Mouse (Mus musculus) CH12.LX (cell line): Measurements from ENCODE around the gene Lrrn3. TPM values are rescaled to one million over a fixed set of nuclear protein-coding genes. Genes with fewer than 3 reads are reported as not detected.

Source experiments
- DNase-seq: peaks from one replicate; pipeline ENCODE4 v3.0.0-alpha.2; 2013; ENCODE audit errors: extremely low read depth
- H3K27ac ChIP-seq: 2 replicates; pipeline ENCODE4 v1.5.1; 2012; ENCODE audit warnings: low read depth, mild to moderate bottlenecking, control low read depth, moderate library complexity; ENCODE audit not compliant: insufficient read depth
- H3K27me3 ChIP-seq: replicated peaks from 2 replicates; pipeline ENCODE3; 2012; ENCODE audit warnings: inconsistent platforms
- H3K36me3 ChIP-seq, 2 experiments: replicated peaks in 1 of 2; 2 replicates each; pipeline versions ENCODE3 to v1.6.1; 2012; ENCODE audit warnings: inconsistent platforms in 1 of 2, low read length in 1 of 2, mild to moderate bottlenecking in 1 of 2, mixed read lengths in 1 of 2, moderate library complexity in 1 of 2; ENCODE audit not compliant: control insufficient read depth in 1 of 2, insufficient read depth in 1 of 2
- H3K4me1 ChIP-seq, 2 experiments: 2 replicates each; pipeline ENCODE4 v1.6.1; 2012; ENCODE audit warnings: inconsistent platforms in 1 of 2, moderate library complexity in 1 of 2; ENCODE audit not compliant: insufficient read depth in 2 of 2, control insufficient read depth in 1 of 2
- H3K4me2 ChIP-seq: 2 replicates; pipeline ENCODE4 v1.6.1; 2012; ENCODE audit warnings: low read depth, mild to moderate bottlenecking, control low read depth; ENCODE audit not compliant: poor library complexity, insufficient read depth, severe bottlenecking
- H3K4me3 ChIP-seq, 3 experiments: fragments of 150-350 bp in 1 of 3; sonication (generic) in 1 of 3; replicated peaks in 1 of 3; 2 replicates each; pipeline versions ENCODE3 to v1.5.1; 2011 to 2012; ENCODE audit warnings: low read depth in 2 of 3, low read length in 2 of 3, mild to moderate bottlenecking in 2 of 3, moderate library complexity in 2 of 3, control low read depth in 1 of 3, improper control_type of control experiment in 1 of 3, inconsistent platforms in 1 of 3, mixed read lengths in 1 of 3; ENCODE audit not compliant: poor library complexity in 1 of 3
- H3K79me2 ChIP-seq: replicated peaks from 2 replicates; pipeline ENCODE4 v1.6.1; 2012; ENCODE audit warnings: mild to moderate bottlenecking, moderate library complexity; ENCODE audit not compliant: control insufficient read depth, poor library complexity, insufficient read depth, severe bottlenecking; ENCODE audit errors: extremely low read depth
- H3K9ac ChIP-seq: 2 replicates; pipeline ENCODE4 v1.6.1; 2012; ENCODE audit warnings: low read depth, mild to moderate bottlenecking, control low read depth, moderate library complexity; ENCODE audit not compliant: insufficient read depth
- H3K9me3 ChIP-seq: replicated peaks from 2 replicates; pipeline ENCODE3; 2012; ENCODE audit warnings: low read length, inconsistent platforms, mixed read lengths
- BHLHE40 ChIP-seq: IDR thresholded peaks from 2 replicates; pipeline ENCODE4 v1.6.1; 2011; ENCODE audit warnings: mild to moderate bottlenecking, low read depth, low read length, improper control_type of control experiment
- CHD1 ChIP-seq: IDR thresholded peaks from 2 replicates; pipeline ENCODE4 v1.6.1; 2012; ENCODE audit warnings: low read depth, low read length, improper control_type of control experiment, inconsistent platforms
- CHD2 ChIP-seq: IDR thresholded peaks from 2 replicates; pipeline ENCODE4 v1.6.1; 2011; ENCODE audit warnings: low read length, improper control_type of control experiment
- E2F4 ChIP-seq: IDR thresholded peaks from 2 replicates; pipeline ENCODE4 v1.6.1; 2011; ENCODE audit warnings: low read depth, low read length, improper control_type of control experiment; ENCODE audit not compliant: insufficient replicate concordance
- ELF1 ChIP-seq: IDR thresholded peaks from 2 replicates; pipeline ENCODE4 v1.6.1; 2014; ENCODE audit warnings: low read depth, mild to moderate bottlenecking, inconsistent platforms, low read length, improper control_type of control experiment
- IRF4 ChIP-seq: IDR thresholded peaks from 2 replicates; pipeline ENCODE4 v1.6.1; 2014; ENCODE audit warnings: low read depth, mild to moderate bottlenecking, inconsistent platforms, low read length, improper control_type of control experiment
- JUN ChIP-seq: IDR thresholded peaks from 2 replicates; pipeline ENCODE4 v1.6.1; 2011; ENCODE audit warnings: low read depth, mild to moderate bottlenecking, low read length, improper control_type of control experiment, moderate library complexity; ENCODE audit not compliant: insufficient read depth
- JUND ChIP-seq: conservative IDR thresholded peaks from 2 replicates; pipeline ENCODE4 v1.6.1; 2011; ENCODE audit warnings: low read depth, low read length, improper control_type of control experiment
- KAT2A ChIP-seq: IDR thresholded peaks from 2 replicates; pipeline ENCODE4 v1.6.1; 2012; ENCODE audit warnings: low read length, improper control_type of control experiment, inconsistent platforms; ENCODE audit not compliant: insufficient replicate concordance
- MAX ChIP-seq: IDR thresholded peaks from 2 replicates; pipeline ENCODE4 v1.6.1; 2011; ENCODE audit warnings: low read length, improper control_type of control experiment
- MXI1 ChIP-seq: IDR thresholded peaks from 2 replicates; pipeline ENCODE4 v1.6.1; 2011; ENCODE audit warnings: mild to moderate bottlenecking, low read depth, low read length, improper control_type of control experiment
- NRF1 ChIP-seq: IDR thresholded peaks from 2 replicates; pipeline ENCODE4 v1.6.1; 2014; ENCODE audit warnings: low read depth, mild to moderate bottlenecking, inconsistent platforms, low read length, improper control_type of control experiment, moderate library complexity
- POLR2A ChIP-seq: IDR thresholded peaks from 2 replicates; pipeline ENCODE4 v1.6.1; 2011; ENCODE audit warnings: low read depth, mild to moderate bottlenecking, improper control_type of control experiment, low read length
- RAD21 ChIP-seq: IDR thresholded peaks from 2 replicates; pipeline ENCODE4 v1.6.1; 2011; ENCODE audit warnings: low read depth, mild to moderate bottlenecking, low read length, improper control_type of control experiment, moderate library complexity
- RCOR1 ChIP-seq: conservative IDR thresholded peaks from 2 replicates; pipeline ENCODE4 v1.6.1; 2012; ENCODE audit warnings: low read depth, mild to moderate bottlenecking, inconsistent platforms, low read length, improper control_type of control experiment
- SMC3 ChIP-seq: IDR thresholded peaks from 2 replicates; pipeline ENCODE4 v1.6.1; 2011; ENCODE audit warnings: low read depth, low read length, improper control_type of control experiment
- TBP ChIP-seq: conservative IDR thresholded peaks from 2 replicates; pipeline ENCODE4 v1.6.1; 2011; ENCODE audit warnings: low read depth, low read length, improper control_type of control experiment
- TCF12 ChIP-seq: IDR thresholded peaks from 2 replicates; pipeline ENCODE4 v1.6.1; 2014; ENCODE audit warnings: low read depth, mild to moderate bottlenecking, inconsistent platforms, low read length, improper control_type of control experiment
- ZKSCAN1 ChIP-seq: IDR thresholded peaks from 2 replicates; pipeline ENCODE4 v1.6.1; 2012; ENCODE audit warnings: low read depth, inconsistent platforms, low read length, improper control_type of control experiment, borderline replicate concordance
- ZMIZ1 ChIP-seq: IDR thresholded peaks from 2 replicates; pipeline ENCODE4 v1.6.1; 2012; ENCODE audit warnings: low read depth, mild to moderate bottlenecking, inconsistent platforms, low read length, improper control_type of control experiment
- ZNF384 ChIP-seq: IDR thresholded peaks from 2 replicates; pipeline ENCODE4 v1.6.1; 2012; ENCODE audit warnings: low read depth, low read length, improper control_type of control experiment, inconsistent platforms
- dilution Hi-C: fragments of 300-500 bp; cut with MboI; formaldehyde crosslinking; loops from 2 replicates; pipeline ENCODE4 v1.14.3; 2020; ENCODE audit warnings: low sequenced_read_pairs; ENCODE audit not compliant: extremely low pct_unique_long_range_greater_than_20kb, extremely low pct_ligation_motif_present
- in situ Hi-C: fragments of 300-500 bp; cut with MboI; formaldehyde crosslinking; loops from 3 replicates; pipeline ENCODE4 v1.14.3; 2019; ENCODE audit warnings: low sequenced_read_pairs, low pct_ligation_motif_present, low pct_unique_long_range_greater_than_20kb, mixed read lengths
- polyA plus RNA-seq: library from polyadenylated mRNA; unstranded; fragments of >175 nt; gene quantifications from 2 replicates; pipeline ENCODE4 v1.2.1, GENCODE M21; 2012; ENCODE audit warnings: low read depth; ENCODE audit not compliant: insufficient read length
- total RNA-seq, 2 experiments: library from RNA; depleted of rRNA; stranded (reverse); fragments of 300-350 nt in 1 of 2; fragments of >200 nt in 1 of 2; gene quantifications; 2 replicates each; pipeline ENCODE4 v1.2.3; 2012 to 2014

The Lrrn3 gene
- total and polyA plus RNA-seq, 3 experiments, result not detected

- no peak overlapping the region for H3K4me3 ChIP-seq
- dilution Hi-C loops (no loop called here), in situ Hi-C loops (no loop called here)
- no peaks in the 10 kb centered on the region for H3K27me3 ChIP-seq
- H3K9ac ChIP-seq, result no peak overlapping the region
- H3K9me3 ChIP-seq, result no peaks in the 10 kb centered on the region
- H3K79me2 ChIP-seq, result no peaks in the 10 kb centered on the region
- no peak for DNase-seq
- H3K27ac ChIP-seq, result no peak overlapping the region
- no peak for TF ChIP-seq ZNF384
- no peak for TF ChIP-seq ZMIZ1
- TF ChIP-seq BHLHE40, result no peak
- peaks cover 0 to 10% of the 10 kb centered on the region in 2 experiments; a peak in 2 of 4 replicates for H3K4me1 ChIP-seq
- H3K36me3 ChIP-seq, result no peaks in the 10 kb centered on the region
- H3K4me2 ChIP-seq, result no peak overlapping the region
Observed at GRCm38 (mm10) chr12:41428806-41429205, 57.4 kb downstream of the Lrrn3 start.

GRCm38 (mm10) chr12:41427464-41427863 lies 58.8 kb downstream of the Lrrn3 start:
- no peaks in the 10 kb centered on the region for H3K79me2 ChIP-seq
- TF ChIP-seq KAT2A, result no peak
- no peak for TF ChIP-seq NRF1
- no peak for TF ChIP-seq JUND
- no peak for TF ChIP-seq MAX
- no peak for TF ChIP-seq MXI1
- TF ChIP-seq CHD2, result no peak
- no peak for TF ChIP-seq RCOR1
- no peak for TF ChIP-seq RAD21
- TF ChIP-seq IRF4, result no peak
- no peak for TF ChIP-seq CHD1
- TF ChIP-seq TBP, result no peak
- no peak for TF ChIP-seq ELF1
- no peak for TF ChIP-seq JUN
- TF ChIP-seq E2F4, result no peak
- no peak for TF ChIP-seq TCF12
- no peak for TF ChIP-seq ZKSCAN1
- TF ChIP-seq SMC3, result no peak
- TF ChIP-seq POLR2A, result no peak
- no peak overlapping the region for H3K9ac ChIP-seq
- in situ Hi-C loops (no loop called here), dilution Hi-C loops (no loop called here)
- DNase-seq, result peak; percentile 19
- H3K9me3 ChIP-seq, result no peaks in the 10 kb centered on the region
- peaks cover 0 to 10% of the 10 kb centered on the region in 2 experiments; a peak in 2 of 4 replicates for H3K4me1 ChIP-seq
- no peak overlapping the region for H3K4me3 ChIP-seq
- no peaks in the 10 kb centered on the region for H3K36me3 ChIP-seq
- no peaks in the 10 kb centered on the region for H3K27me3 ChIP-seq
- H3K4me2 ChIP-seq, result no peak overlapping the region
- H3K27ac ChIP-seq, result no peak overlapping the region
